Comparison of ENCODE assay signal across 21 mouse cellular contexts in genomic region chr12:8829032-8829660, GRCm38 (mm10). TPM values are rescaled to one million over a fixed set of nuclear protein-coding genes. Genes with fewer than 3 reads are reported as not detected.
A peak's percentile ranks its signal among the peaks of the same experiment; 100 is the strongest.
DNase-seq lines count a peak whose midpoint lies in the region; ATAC-seq and TF ChIP-seq lines count a peak whose summit lies in the region.
"Had no signal": no experiment of that assay in that cellular context is flagged by ENCODE, and none has a peak within 500 bp of the region (broad histone marks: within the 10 kb centered on the region; RNA-seq: fewer than 3 reads in every experiment).

No protein-coding gene starts in this region.

- H3K9me3 ChIP-seq in forebrain, embryonic 11.5 days (ENCODE audit: control insufficient read depth, low read length): no peaks in the 10 kb centered on the region
- H3K9me3 ChIP-seq in forebrain, embryonic 14.5 days (replicated peaks; ENCODE audit: control insufficient read depth, low read length): no peaks in the 10 kb centered on the region
- H3K9me3 ChIP-seq in stomach, postnatal 0 days (ENCODE audit: control insufficient read depth, low read length): no peaks in the 10 kb centered on the region
- H3K9me3 ChIP-seq: embryonic facial prominence, embryonic 15.5 days; forebrain, embryonic 10.5 days; heart, embryonic 12.5 days; hindbrain, embryonic 10.5 days had no signal

- 84% methylated on average over 13 of the region's 13 CpGs for WGBS in forebrain, embryonic 11.5 days
- 80% methylated on average over 13 of the region's 13 CpGs for WGBS in forebrain, embryonic 14.5 days
- WGBS in spleen, adult 2 months: 57% methylated on average over 13 of the region's 13 CpGs
- 56% methylated on average over 13 of the region's 13 CpGs for WGBS in stomach, postnatal 0 days

- H3K79me2 ChIP-seq in myocyte (ENCODE audit: control insufficient read depth, insufficient read depth): no peaks in the 10 kb centered on the region

- no peaks in the 10 kb centered on the region for H3K4me1 ChIP-seq in forebrain, embryonic 11.5 days (replicated peaks; ENCODE audit: control insufficient read depth, insufficient read depth, low read length)
- no peaks in the 10 kb centered on the region for H3K4me1 ChIP-seq in forebrain, embryonic 14.5 days (ENCODE audit: control insufficient read depth, insufficient read depth, low read length)
- H3K4me1 ChIP-seq in spleen, adult 2 months (ENCODE audit: control insufficient read depth, insufficient read depth, insufficient read length): peaks cover 11% of the 10 kb centered on the region; the same call in 1 of the 2 replicates
- H3K4me1 ChIP-seq in stomach, postnatal 0 days (replicated peaks; ENCODE audit: control insufficient read depth, insufficient read depth): no peaks in the 10 kb centered on the region
- H3K4me1 ChIP-seq: forebrain, embryonic 10.5 days; heart, embryonic 12.5 days; hindbrain, embryonic 10.5 days had no signal

- peak; percentile 37 for DNase-seq in forebrain, embryonic 11.5 days (ENCODE audit: low spot score)
- DNase-seq in forebrain, embryonic 14.5 days (ENCODE audit: low spot score): no peak
- no peak for DNase-seq in spleen, adult 2 months (ENCODE audit: low read depth in 1 of 2, low spot score in 2 of 2)
- no peak for DNase-seq in spleen, postnatal 36 days (ENCODE audit: low spot score in 2 of 2)
- DNase-seq in stomach, postnatal 0 days (ENCODE audit: low spot score): no peak
- no peak for DNase-seq in lung, postnatal 14 days
- DNase-seq: adrenal gland, postnatal 10 days; cerebellum, adult 18-20 months; cerebellum, postnatal 10 days; embryo, embryonic 11 days; gastrocnemius, postnatal 10 days had no signal

- H3K9ac ChIP-seq in forebrain, embryonic 11.5 days (ENCODE audit: low read length): no peak overlapping the region
- H3K9ac ChIP-seq in forebrain, embryonic 14.5 days (ENCODE audit: low read length): no peak overlapping the region
- H3K9ac ChIP-seq in stomach, postnatal 0 days (ENCODE audit: low read length): no peak overlapping the region
- H3K9ac ChIP-seq: embryonic facial prominence, embryonic 15.5 days; heart, embryonic 12.5 days had no signal

- H3K27me3 ChIP-seq in forebrain, embryonic 11.5 days (ENCODE audit: control insufficient read depth, insufficient read depth, low read length): no peaks in the 10 kb centered on the region
- H3K27me3 ChIP-seq in forebrain, embryonic 14.5 days (replicated peaks; ENCODE audit: control insufficient read depth, insufficient read depth, low read length): no peaks in the 10 kb centered on the region
- H3K27me3 ChIP-seq in spleen, adult 2 months (ENCODE audit: control insufficient read depth, insufficient read depth, low read length): no peaks in the 10 kb centered on the region
- no peaks in the 10 kb centered on the region for H3K27me3 ChIP-seq in myocyte (ENCODE audit: control insufficient read depth, insufficient read depth, insufficient read length)
- no peaks in the 10 kb centered on the region for H3K27me3 ChIP-seq in stomach, postnatal 0 days (ENCODE audit: control insufficient read depth, insufficient read depth, low read length)
- H3K27me3 ChIP-seq: embryonic facial prominence, embryonic 15.5 days had no signal

- no peak for TF ChIP-seq CTCF in spleen, adult 2 months (IDR thresholded peaks at IDR 0.05; ENCODE audit: extremely low read depth, insufficient read depth, insufficient read length, insufficient replicate concordance)
- TF ChIP-seq CTCF in stomach, postnatal 0 days (IDR thresholded peaks at IDR 0.05; ENCODE audit: low read depth): no peak

- H3K4me2 ChIP-seq in forebrain, embryonic 11.5 days (ENCODE audit: low read depth, low read length, severe bottlenecking): no peak overlapping the region
- no peak overlapping the region for H3K4me2 ChIP-seq in forebrain, embryonic 14.5 days (ENCODE audit: low read length)
- H3K4me2 ChIP-seq in myocyte (ENCODE audit: low read depth): peak overlapping the region; percentile 72
- no peak overlapping the region for H3K4me2 ChIP-seq in stomach, postnatal 0 days (replicated peaks; ENCODE audit: low read depth)
- H3K4me2 ChIP-seq: embryonic facial prominence, embryonic 15.5 days; heart, embryonic 12.5 days had no signal

- TF ChIP-seq POLR2A in spleen, adult 2 months (IDR thresholded peaks at IDR 0.05; ENCODE audit: low read depth, low read length): no peak
- no peak for TF ChIP-seq POLR2A in myocyte (IDR thresholded peaks at IDR 0.05; ENCODE audit: insufficient read length, low read depth)

- TF ChIP-seq EP300 in stomach, postnatal 0 days (optimal IDR thresholded peaks at IDR 0.05): no peak

- H3K4me3 ChIP-seq in forebrain, embryonic 11.5 days (ENCODE audit: low read depth, low read length): no peak overlapping the region
- H3K4me3 ChIP-seq in forebrain, embryonic 14.5 days (ENCODE audit: low read depth, low read length): no peak overlapping the region
- no peak overlapping the region for H3K4me3 ChIP-seq in spleen, adult 2 months (ENCODE audit: extremely low read depth, insufficient read depth, insufficient read length)
- no peak overlapping the region for H3K4me3 ChIP-seq in myocyte
- no peak overlapping the region for H3K4me3 ChIP-seq in stomach, postnatal 0 days (ENCODE audit: low read depth, low read length)
- H3K4me3 ChIP-seq: embryonic facial prominence, embryonic 15.5 days; erythroblast, embryonic 14.5 days; forebrain, embryonic 10.5 days; heart, embryonic 12.5 days; hindbrain, embryonic 10.5 days had no signal

- no peak for ATAC-seq in forebrain, embryonic 11.5 days (replicated peaks; ENCODE audit: low FRiP score)
- ATAC-seq in forebrain, embryonic 14.5 days: no peak
- no peak for ATAC-seq in stomach, postnatal 0 days (ENCODE audit: low FRiP score, low TSS enrichment)
- ATAC-seq: CD4-positive, CD25-positive, alpha-beta regulatory T cell, adult 4 months; forebrain, embryonic 16.5 days; hindbrain, embryonic 16.5 days; inflammation-experienced regulatory T-cells, adult 6 months had no signal

- no peak overlapping the region for H3ac ChIP-seq in myocyte (ENCODE audit: control insufficient read depth, insufficient read length)

- H3K27ac ChIP-seq in forebrain, embryonic 11.5 days (ENCODE audit: low read depth, low read length): no peak overlapping the region
- H3K27ac ChIP-seq in forebrain, embryonic 14.5 days (ENCODE audit: low read depth, low read length): no peak overlapping the region
- H3K27ac ChIP-seq in spleen, adult 2 months (ENCODE audit: insufficient read depth, low read length): peak overlapping the region; percentile 35
- no peak overlapping the region for H3K27ac ChIP-seq in stomach, postnatal 0 days (replicated peaks)
- H3K27ac ChIP-seq: embryonic facial prominence, embryonic 15.5 days; forebrain, embryonic 10.5 days; hindbrain, embryonic 10.5 days had no signal

- H3K36me3 ChIP-seq in forebrain, embryonic 11.5 days (ENCODE audit: control insufficient read depth, insufficient read depth, low read length): no peaks in the 10 kb centered on the region
- H3K36me3 ChIP-seq in forebrain, embryonic 14.5 days (ENCODE audit: control insufficient read depth, insufficient read depth, low read length): no peaks in the 10 kb centered on the region
- H3K36me3 ChIP-seq in spleen, adult 2 months (ENCODE audit: control insufficient read depth, insufficient read depth, low read length): no peaks in the 10 kb centered on the region
- no peaks in the 10 kb centered on the region for H3K36me3 ChIP-seq in myocyte (ENCODE audit: control insufficient read depth, insufficient read depth)
- H3K36me3 ChIP-seq in stomach, postnatal 0 days (ENCODE audit: control insufficient read depth, insufficient read depth, low read length): no peaks in the 10 kb centered on the region
- H3K36me3 ChIP-seq: embryonic facial prominence, embryonic 15.5 days; forebrain, embryonic 10.5 days; heart, embryonic 12.5 days; hindbrain, embryonic 10.5 days had no signal

TF ChIP-seq in myocyte, 11 proteins besides CTCF, POLR2A, EP300 and RAD21:
- peak in 2 of 3 experiments; percentile 51 to 63 for TF ChIP-seq MYOD1 (IDR thresholded peaks at IDR 0.05; ENCODE audit: control insufficient read depth in 1 of 3, insufficient read length in 2 of 3, low read depth in 2 of 3)
- TF ChIP-seq USF1 (IDR thresholded peaks at IDR 0.05; ENCODE audit: low read depth): no peak
- peak in 1 of 3 experiments; percentile 71 for TF ChIP-seq MYOG (IDR thresholded peaks at IDR 0.05; ENCODE audit: control insufficient read depth in 1 of 3, insufficient read depth in 1 of 3, insufficient read length in 2 of 3, low read depth in 2 of 3)
TF ChIP-seq in myocyte: peak in this region for 2.

RNA-seq across cellular contexts. Expression of gene Sdc1, which starts 58.0 kb away (rescaled TPM):
- 86.8 and 90.0 TPM in 2 replicates for polyA plus RNA-seq in forebrain, embryonic 11.5 days (2014; fragmentation: Nextera tagmentation; extraction: Ambion mirVana)
- polyA plus RNA-seq in forebrain, embryonic 14.5 days (2014; fragmentation: Nextera tagmentation; extraction: Ambion mirVana): 21.3 and 24.8 TPM in 2 replicates
- polyA plus RNA-seq in spleen, adult 2 months (2012; rRNA removed): 12.9 and 14.6 TPM in 2 replicates
- 156 TPM for polyA plus RNA-seq in myocyte (2012; fragmentation: generic; extraction: Trizol)
- 175 and 194 TPM in 2 replicates for polyA plus RNA-seq in stomach, postnatal 0 days (2015; fragmentation: Nextera tagmentation; extraction: Ambion mirVana)
